Mouse (Mus musculus) layer of hippocampus, adult 2 months (tissue): ENCODE data around the gene Lipt2. TPM values are rescaled to one million over a fixed set of nuclear protein-coding genes. Genes with fewer than 3 reads are reported as not detected.

ENCODE experiments used
- DNase-seq, 2 experiments: peaks; one replicate each; pipeline ENCODE4 v3.0.0; 2022; ENCODE audit warnings: low spot score in 2 of 2
- H3K27ac ChIP-seq: fragments of 200-600 bp; 2 replicates; pipeline ENCODE4 v1.8.1; 2022
- H3K4me3 ChIP-seq: fragments of 200-600 bp; 2 replicates; pipeline ENCODE4 v1.8.1; 2022; ENCODE audit warnings: mild to moderate bottlenecking
- CTCF ChIP-seq: fragments of 200-600 bp; conservative IDR thresholded peaks from 2 replicates; pipeline ENCODE4 v1.8.1; 2022; ENCODE audit warnings: antibody characterized with exemption, mild to moderate bottlenecking, moderate library complexity
- total RNA-seq, 2 experiments: library from RNA; stranded (reverse); gene quantifications; 2 replicates each; pipeline ENCODE4 v1.2.3; 2021

Lipt2 gene
- total RNA-seq, 2 experiments from 2014 or later, result 3.9 to 5.4 TPM

DNA sequence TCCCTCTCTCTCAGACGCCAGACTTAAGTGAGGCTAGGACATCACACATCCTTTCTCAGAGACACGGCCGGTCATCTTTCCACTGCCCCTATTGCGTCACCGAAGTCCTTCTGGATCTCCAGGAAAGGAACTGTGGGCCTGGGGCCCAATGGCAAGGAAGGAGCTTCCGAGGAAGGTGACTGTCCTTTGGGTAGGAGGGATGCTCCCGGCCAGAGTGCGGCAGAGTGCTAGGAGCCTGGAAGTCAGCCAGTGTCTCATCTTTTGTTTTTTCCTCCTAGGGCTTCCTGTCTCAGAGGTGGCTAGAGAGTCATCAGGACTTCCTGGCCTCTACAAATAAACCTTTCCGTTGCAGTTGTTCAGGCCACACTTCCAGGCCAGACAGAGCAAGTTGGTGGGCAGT lies 22.0 kb upstream of the Lipt2 start:
- TF ChIP-seq CTCF, result no peak
- Histone ChIP-seq H3K4me3 (no peak overlapping the region), H3K27ac (no peak overlapping the region)
- no peak for DNase-seq

DNA sequence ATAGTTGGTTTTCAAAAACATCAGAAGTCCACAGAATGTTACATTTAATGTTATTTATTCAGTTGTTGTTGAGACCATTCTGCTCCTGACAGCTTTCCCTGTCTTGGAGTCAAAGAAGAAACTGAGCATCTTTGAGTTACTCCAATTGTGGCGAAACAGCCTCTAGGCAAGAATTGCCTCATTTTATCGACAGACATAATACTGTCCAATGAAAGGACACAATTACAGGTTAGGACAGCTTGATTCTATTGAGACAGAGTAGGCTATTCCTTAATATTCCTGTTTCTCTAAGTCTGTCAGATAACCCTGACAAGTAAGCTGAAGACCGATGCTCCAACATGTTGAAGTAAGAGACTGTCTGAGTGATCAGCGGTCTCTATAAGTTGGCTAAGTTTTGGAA lies 21.0 kb upstream of the Lipt2 start:
- no peak for TF ChIP-seq CTCF
- no peak overlapping the region for H3K4me3 ChIP-seq
- DNase-seq, result no peak
- no peak overlapping the region for H3K27ac ChIP-seq

GRCm38 (mm10) chr7:100140591-100140990 lies 18.5 kb upstream of the Lipt2 start:
- no peak for TF ChIP-seq CTCF
- Histone ChIP-seq H3K27ac (no peak overlapping the region), H3K4me3 (no peak overlapping the region)
- DNase-seq, result no peak

DNA sequence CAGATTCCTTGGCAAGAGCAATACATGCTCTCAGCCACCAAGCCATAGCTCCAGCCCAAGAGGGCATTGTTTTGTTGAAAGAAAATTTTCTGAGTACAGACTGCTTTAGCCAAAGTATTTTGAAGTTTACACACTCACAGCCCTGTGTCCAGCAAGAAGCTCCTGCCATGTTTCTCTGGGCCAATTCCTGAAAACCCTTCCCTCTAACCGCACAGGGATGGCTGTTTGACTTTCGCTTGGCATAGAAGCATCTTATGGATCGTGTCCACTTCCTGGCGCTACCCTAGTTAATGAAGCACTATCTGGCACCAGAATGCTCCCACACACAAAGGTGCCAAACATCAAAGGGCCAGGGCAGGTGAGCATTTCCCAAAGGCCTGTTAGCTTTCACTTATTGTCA lies 10.5 kb upstream of the Lipt2 start:
- no peak for TF ChIP-seq CTCF
- DNase-seq, result no peak
- H3K4me3 ChIP-seq, result no peak overlapping the region
- H3K27ac ChIP-seq, result no peak overlapping the region

GRCm38 (mm10) chr7:100150086-100150485 lies 9.0 kb upstream of the Lipt2 start:
- no peak for DNase-seq
- TF ChIP-seq CTCF, result no peak
- H3K4me3 ChIP-seq, result no peak overlapping the region
- H3K27ac ChIP-seq, result no peak overlapping the region

DNA sequence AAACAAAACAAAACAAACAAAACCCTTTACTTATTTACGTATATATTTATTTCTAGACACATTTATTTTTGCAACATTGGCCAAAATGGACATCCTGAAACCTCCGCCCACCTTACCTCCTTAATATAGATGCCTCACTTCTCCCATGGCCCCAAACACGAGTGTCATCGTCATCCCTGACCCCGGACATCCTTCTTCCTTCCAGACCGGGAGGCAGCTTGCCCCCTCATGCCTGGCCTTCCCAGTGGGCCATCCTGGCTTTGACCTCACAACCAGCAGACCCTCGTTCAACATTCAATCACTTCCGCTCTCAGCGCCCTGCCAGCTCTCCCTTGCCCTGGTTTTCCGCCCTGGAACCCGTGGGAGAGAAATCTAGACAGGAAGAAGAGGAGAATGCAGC lies 8.5 kb upstream of the Lipt2 start:
- no peak for TF ChIP-seq CTCF
- no peak for DNase-seq
- Histone ChIP-seq H3K4me3 (no peak overlapping the region), H3K27ac (no peak overlapping the region)

DNA sequence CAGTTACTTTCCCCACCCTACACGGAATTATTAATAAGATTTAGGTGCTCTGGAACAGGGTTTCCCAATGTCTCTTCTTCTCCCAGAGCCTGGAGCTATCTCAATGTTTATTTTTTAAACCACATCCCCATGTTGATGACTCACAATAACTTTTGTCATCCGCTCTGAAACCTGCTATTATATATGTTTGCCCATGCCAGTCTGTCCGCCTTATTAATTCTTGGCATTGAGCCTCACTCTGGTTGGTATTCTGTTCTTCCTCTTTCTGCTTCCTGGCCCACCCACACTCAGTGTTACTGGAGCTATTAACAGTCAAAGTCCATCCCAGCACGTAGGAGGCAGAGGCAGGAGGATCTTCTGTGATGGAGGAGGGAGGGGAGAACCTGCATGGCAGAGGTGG lies 1.4 kb upstream of the Lipt2 start:
- no peak for TF ChIP-seq CTCF

GRCm38 (mm10) chr7:100160006-100160405 lies 929 bp downstream of the Lipt2 start:
- no peak for DNase-seq
- TF ChIP-seq CTCF, result no peak
- Histone ChIP-seq H3K4me3 (peak overlapping the region; percentile 82), H3K27ac (peak overlapping the region; percentile 98)

More for the DNA sequence above, 1.4 kb upstream of the Lipt2 start:
- no peak overlapping the region for H3K4me3 ChIP-seq
- H3K27ac ChIP-seq, result no peak overlapping the region
- no peak for DNase-seq

DNA sequence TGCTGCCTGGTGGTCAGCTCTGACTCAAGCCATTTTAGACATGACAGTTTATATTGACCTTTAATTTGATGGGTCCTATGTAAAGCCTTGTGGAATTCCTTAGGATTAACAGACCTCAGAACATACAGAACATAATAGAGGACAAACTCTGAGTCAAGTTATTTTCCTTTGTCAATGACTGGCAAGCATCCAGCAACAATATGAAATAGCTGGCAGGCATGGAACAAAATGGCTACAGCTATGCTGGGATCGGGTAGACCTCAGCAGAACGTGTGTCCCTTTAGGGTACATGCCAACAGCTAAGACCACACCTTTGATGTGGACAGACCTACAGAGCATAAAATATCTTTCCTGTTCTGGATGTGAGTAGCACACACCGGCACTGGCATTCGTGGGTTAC lies 4.4 kb downstream of the Lipt2 start:
- Histone ChIP-seq H3K4me3 (no peak overlapping the region), H3K27ac (no peak overlapping the region)
- no peak for TF ChIP-seq CTCF
- DNase-seq, result no peak

- no peak overlapping the region for H3K27ac ChIP-seq
- TF ChIP-seq CTCF, result no peak
- no peak overlapping the region for H3K4me3 ChIP-seq
- DNase-seq, result no peak
Measured at GRCm38 (mm10) chr7:100168654-100169053, 9.6 kb downstream of the Lipt2 start.

- no peak for TF ChIP-seq CTCF
- Histone ChIP-seq H3K4me3 (no peak overlapping the region), H3K27ac (no peak overlapping the region)
- DNase-seq, result no peak
Measured at GRCm38 (mm10) chr7:100170756-100171155, 11.7 kb downstream of the Lipt2 start.

- TF ChIP-seq CTCF, result no peak
- no peak for DNase-seq
- H3K4me3 ChIP-seq, result no peak within 1 kb of the TSS
- H3K27ac ChIP-seq, result no peak within 1 kb of the TSS
Measured at GRCm38 (mm10) chr7:100176269-100176668, 17.2 kb downstream of the Lipt2 start, which contains the start of gene Kcne3. Kcne3 (plus strand) TSS chr7:100176502.

DNA sequence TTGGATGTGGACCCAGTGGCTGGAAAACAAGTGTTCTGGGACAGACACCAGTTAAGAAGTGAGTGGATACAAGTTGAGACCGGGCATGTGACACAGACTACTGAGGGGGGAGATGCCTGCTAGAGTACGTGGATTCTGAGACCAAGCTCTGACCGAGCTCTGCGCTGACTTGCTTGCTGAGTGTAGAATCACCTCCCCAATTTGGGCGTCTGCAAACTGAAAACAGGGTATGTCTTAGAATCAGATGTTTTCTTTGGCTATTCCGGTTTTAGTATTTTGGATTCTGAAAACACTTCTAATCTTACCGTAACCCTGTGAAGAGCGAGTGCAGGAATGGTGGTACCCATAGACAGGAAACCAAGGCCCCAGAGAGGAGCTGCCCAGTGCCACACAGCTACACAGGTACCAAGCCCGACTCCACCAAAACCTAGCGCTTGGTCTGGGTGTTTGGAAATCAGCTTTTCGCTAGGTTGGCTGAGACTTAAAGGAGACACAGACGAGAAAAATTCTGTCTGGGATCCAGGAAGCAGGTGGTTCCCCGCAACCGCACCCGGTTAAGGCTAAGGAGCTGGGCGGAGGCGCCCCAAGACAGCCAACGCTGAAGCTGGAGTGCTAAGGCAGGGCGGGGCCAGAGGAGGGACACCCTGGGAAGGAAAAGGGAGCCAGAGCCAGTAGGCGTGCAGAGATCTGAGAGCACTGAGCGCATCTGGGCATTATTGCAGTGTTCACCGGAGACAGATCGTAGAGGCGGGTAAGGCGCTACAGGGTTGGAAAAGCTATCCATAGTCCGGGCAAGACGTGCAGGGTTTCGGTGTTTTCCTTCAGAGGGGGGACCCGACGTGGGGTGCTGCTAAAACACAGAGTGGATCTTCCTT lies 19.2 kb downstream of the Lipt2 start:
- no peak for TF ChIP-seq CTCF
- peak overlapping the region; percentile 44 for H3K4me3 ChIP-seq

GRCm38 (mm10) chr7:100178891-100179233 lies 19.8 kb downstream of the Lipt2 start:
- Histone ChIP-seq H3K4me3 (peak overlapping the region; percentile 44), H3K27ac (no peak overlapping the region)
- no peak for TF ChIP-seq CTCF
- DNase-seq, result no peak

More for the DNA sequence above, 19.2 kb downstream of the Lipt2 start:
- no peak overlapping the region for H3K27ac ChIP-seq
- DNase-seq, result peak; percentile 41 to 55
